ENCODE assay signal across 9 mouse cellular contexts in the genomic region with DNA sequence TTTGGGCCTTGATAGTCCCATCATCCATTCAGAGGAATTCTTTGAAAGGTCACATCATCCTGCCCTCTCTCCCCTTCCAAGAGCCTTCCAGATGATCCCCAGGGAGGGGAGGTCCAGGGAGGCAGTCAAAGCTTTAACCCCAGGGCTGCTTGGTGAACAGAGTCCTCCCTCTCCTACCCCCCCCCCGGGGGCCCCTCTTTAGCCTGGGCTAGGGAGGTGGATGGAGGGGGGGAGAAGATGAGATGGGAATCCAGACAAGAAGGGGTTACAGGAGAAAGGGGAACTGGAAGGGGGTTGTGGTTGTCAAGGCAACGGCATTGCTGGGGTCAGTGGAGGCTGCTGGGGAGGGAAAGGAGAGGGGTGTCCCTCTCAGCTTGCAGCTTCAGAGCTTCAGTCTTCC. TPM values are rescaled to one million over a fixed set of nuclear protein-coding genes. Genes with fewer than 3 reads are reported as not detected.
DNase-seq lines count a peak whose midpoint lies in the region; ATAC-seq lines count a peak whose summit lies in the region.
"Had no signal": no experiment of that assay in that cellular context is flagged by ENCODE, and none has a peak within 500 bp of the region (broad histone marks: within the 10 kb centered on the region; RNA-seq: fewer than 3 reads in every experiment).

No protein-coding gene starts in this region.

- no peak overlapping the region for H3K4me2 ChIP-seq in liver, embryonic 11.5 days
- H3K4me2 ChIP-seq in midbrain, embryonic 12.5 days (replicated peaks) = peak overlapping the region; percentile 42
- H3K4me2 ChIP-seq: liver, embryonic 12.5 days had no signal

- no peak; the same call in 1 of the 2 replicates for ATAC-seq in liver, embryonic 11.5 days (replicated peaks; ENCODE audit: low FRiP score)
- ATAC-seq in hematopoietic stem cell, adult 5-6 weeks (replicated peaks in 1 of 2; ENCODE audit: insufficient read depth in 1 of 2, low FRiP score in 2 of 2, low TSS enrichment in 1 of 2, low read depth in 1 of 2, poor library complexity in 2 of 2, severe bottlenecking in 2 of 2) = peak; percentile 26 to 29; a peak in 1 of 4 replicates
- ATAC-seq in midbrain, embryonic 12.5 days (ENCODE audit: low FRiP score, low read depth) = peak; percentile 52
- no peak for ATAC-seq in megakaryocyte, adult 5-6 weeks (ENCODE audit: poor library complexity, severe bottlenecking)

- intact Hi-C loops in left cerebral cortex, postnatal 36 days (cut with DNase I) = loop anchor here (1.0 kb wide), 2 partner anchors 114 to 131 kb away; no protein-coding TSS in a partner anchor

- no peaks in the 10 kb centered on the region for H3K9me3 ChIP-seq in liver, embryonic 11.5 days (ENCODE audit: control insufficient read depth, low read length)
- no peaks in the 10 kb centered on the region for H3K9me3 ChIP-seq in midbrain, embryonic 12.5 days
- H3K9me3 ChIP-seq: liver, embryonic 12.5 days had no signal

- no peak overlapping the region for H3K27ac ChIP-seq in liver, embryonic 11.5 days (ENCODE audit: low read depth, low read length)
- peak overlapping the region; percentile 63 for H3K27ac ChIP-seq in midbrain, embryonic 12.5 days (replicated peaks)
- H3K27ac ChIP-seq: liver, embryonic 12.5 days had no signal

- DNase-seq in liver = peak; percentile 26
- DNase-seq in liver, embryonic 11.5 days (ENCODE audit: low spot score) = no peak
- no peak for DNase-seq in frontal cortex, postnatal 25 days (ENCODE audit: low spot score in 2 of 2)
- no peak for DNase-seq in thymus, postnatal 4 days
- DNase-seq in left cerebral cortex, postnatal 36 days (ENCODE audit: low spot score in 2 of 2) = no peak

- H3K27me3 ChIP-seq in liver, embryonic 11.5 days (replicated peaks; ENCODE audit: control insufficient read depth, insufficient read depth, low read length) = peaks cover 26% of the 10 kb centered on the region
- peaks cover 13% of the 10 kb centered on the region for H3K27me3 ChIP-seq in midbrain, embryonic 12.5 days

- H3K4me3 ChIP-seq in liver, embryonic 11.5 days (ENCODE audit: low read depth, low read length) = no peak overlapping the region
- no peak overlapping the region for H3K4me3 ChIP-seq in midbrain, embryonic 12.5 days
- H3K4me3 ChIP-seq: liver, embryonic 12.5 days had no signal

- no peak overlapping the region for H3K9ac ChIP-seq in liver, embryonic 11.5 days (ENCODE audit: low read depth, low read length)
- H3K9ac ChIP-seq in midbrain, embryonic 12.5 days (replicated peaks) = 0 out of 2 replicates have a peak overlapping the region, but pooled peaks have one; percentile 17
- H3K9ac ChIP-seq: liver, embryonic 12.5 days had no signal

- peaks cover 14% of the 10 kb centered on the region for H3K4me1 ChIP-seq in liver, embryonic 11.5 days (replicated peaks; ENCODE audit: control insufficient read depth, insufficient read depth, low read length)
- H3K4me1 ChIP-seq in midbrain, embryonic 12.5 days = peaks cover 38% of the 10 kb centered on the region

- WGBS in liver, embryonic 11.5 days = 0% methylated on average over 2 of the region's 2 CpGs
- WGBS in midbrain, embryonic 12.5 days = 0% methylated on average over 2 of the region's 2 CpGs

- no peaks in the 10 kb centered on the region for H3K36me3 ChIP-seq in liver, embryonic 11.5 days (ENCODE audit: control insufficient read depth, insufficient read depth, low read length)
- H3K36me3 ChIP-seq in midbrain, embryonic 12.5 days = no peaks in the 10 kb centered on the region
- H3K36me3 ChIP-seq: liver, embryonic 12.5 days had no signal

RNA-seq across cellular contexts. Expression of a gene that starts 8.6 kb away (rescaled TPM):
- polyA plus RNA-seq in liver, embryonic 11.5 days (2014; fragmentation: Nextera tagmentation; extraction: Ambion mirVana) = 1,192 and 1,256 TPM in 2 replicates
- 1,352 and 1,409 TPM in 2 replicates for total RNA-seq in hematopoietic stem cell, adult 5-6 weeks (2017)
- 716 and 732 TPM in 2 replicates for polyA plus RNA-seq in midbrain, embryonic 12.5 days (2016; fragmentation: Nextera tagmentation; extraction: Ambion mirVana)
- 1,974 and 2,078 TPM in 2 replicates for total RNA-seq in megakaryocyte, adult 5-6 weeks (2015)
- total RNA-seq in megakaryocyte, adult 5-6 weeks (2017) = 1,150 and 1,200 TPM in 2 replicates
- 100 to 1,000 TPM; 278 to 331 TPM for total RNA-seq in left cerebral cortex, postnatal 36 days (2021)

RNA-seq across cellular contexts. Expression of a gene that starts 17.5 kb away (rescaled TPM):
- 51.1 and 52.3 TPM in 2 replicates for polyA plus RNA-seq in liver, embryonic 11.5 days (2014; fragmentation: Nextera tagmentation; extraction: Ambion mirVana)
- total RNA-seq in hematopoietic stem cell, adult 5-6 weeks (2017) = 16.5 and 26.3 TPM in 2 replicates
- polyA plus RNA-seq in midbrain, embryonic 12.5 days (2016; fragmentation: Nextera tagmentation; extraction: Ambion mirVana) = 30.1 and 30.5 TPM in 2 replicates
- total RNA-seq in megakaryocyte, adult 5-6 weeks (2015) = 1.4 and 4.8 TPM in 2 replicates
- 3.5 and 4.8 TPM in 2 replicates for total RNA-seq in megakaryocyte, adult 5-6 weeks (2017)
- 10 to 100 TPM; 15.4 to 16.0 TPM for total RNA-seq in left cerebral cortex, postnatal 36 days (2021)

RNA-seq across cellular contexts. Expression of a gene that starts 26.7 kb away (rescaled TPM):
- polyA plus RNA-seq in liver, embryonic 11.5 days (2014; fragmentation: Nextera tagmentation; extraction: Ambion mirVana) = 19.5 and 19.7 TPM in 2 replicates
- 19.0 and 20.3 TPM in 2 replicates for total RNA-seq in hematopoietic stem cell, adult 5-6 weeks (2017)
- polyA plus RNA-seq in midbrain, embryonic 12.5 days (2016; fragmentation: Nextera tagmentation; extraction: Ambion mirVana) = 4.2 and 4.7 TPM in 2 replicates
- total RNA-seq in megakaryocyte, adult 5-6 weeks (2015) = 7.7 and 8.2 TPM in 2 replicates
- total RNA-seq in megakaryocyte, adult 5-6 weeks (2017) = 2.9 and 3.2 TPM in 2 replicates
- 10 to 100 TPM in 1 of 2 experiments, 1 to 10 TPM in 1; 8.8 to 11.4 TPM for total RNA-seq in left cerebral cortex, postnatal 36 days (2021)

RNA-seq across cellular contexts. Expression of a gene that starts 26.9 kb away (rescaled TPM):
- 53.6 and 54.0 TPM in 2 replicates for polyA plus RNA-seq in liver, embryonic 11.5 days (2014; fragmentation: Nextera tagmentation; extraction: Ambion mirVana)
- 22.5 and 32.4 TPM in 2 replicates for total RNA-seq in hematopoietic stem cell, adult 5-6 weeks (2017)
- 34.1 and 36.5 TPM in 2 replicates for polyA plus RNA-seq in midbrain, embryonic 12.5 days (2016; fragmentation: Nextera tagmentation; extraction: Ambion mirVana)
- total RNA-seq in megakaryocyte, adult 5-6 weeks (2015) = 3.2 and 3.9 TPM in 2 replicates
- 2.2 and 4.2 TPM in 2 replicates for total RNA-seq in megakaryocyte, adult 5-6 weeks (2017)
- total RNA-seq in left cerebral cortex, postnatal 36 days (2021) = 10 to 100 TPM; 36.8 to 38.3 TPM

RNA-seq across cellular contexts. Expression of a gene that starts 32.5 kb away (rescaled TPM):
- 62.4 and 63.2 TPM in 2 replicates for polyA plus RNA-seq in liver, embryonic 11.5 days (2014; fragmentation: Nextera tagmentation; extraction: Ambion mirVana)
- 2.1 and 3.3 TPM in 2 replicates for total RNA-seq in hematopoietic stem cell, adult 5-6 weeks (2017)
- 343 and 348 TPM in 2 replicates for polyA plus RNA-seq in midbrain, embryonic 12.5 days (2016; fragmentation: Nextera tagmentation; extraction: Ambion mirVana)
- 1.5 and 2.9 TPM in 2 replicates for total RNA-seq in megakaryocyte, adult 5-6 weeks (2015)
- total RNA-seq in megakaryocyte, adult 5-6 weeks (2017) = 2.4 and 4.0 TPM in 2 replicates
- 100 to 1,000 TPM; 181 to 197 TPM for total RNA-seq in left cerebral cortex, postnatal 36 days (2021)

Comparison
In these comparisons a context has a peak if more than half of its experiments do, and no peak if none do; other contexts are left out.
1. ATAC-seq: peak in hematopoietic stem cell, adult 5-6 weeks (2 of 2) and midbrain, embryonic 12.5 days (single experiment); none in liver, embryonic 11.5 days (single experiment) and megakaryocyte, adult 5-6 weeks (single experiment).